Mouse (Mus musculus): ENCODE measurements around the gene Armcx4. TPM values are rescaled to one million over a fixed set of nuclear protein-coding genes. Genes with fewer than 3 reads are reported as not detected.
A peak's percentile ranks its signal among the peaks of the same experiment; 100 is the strongest.
"Not testable (repeated sequence)": the region's sequence is repeated elsewhere in the genome, so short reads cannot be mapped to it uniquely, and the experiment has no call there.

The Armcx4 gene
- polyA plus RNA-seq, 1 experiment from 2014 or later = 6.2 TPM

DNA sequence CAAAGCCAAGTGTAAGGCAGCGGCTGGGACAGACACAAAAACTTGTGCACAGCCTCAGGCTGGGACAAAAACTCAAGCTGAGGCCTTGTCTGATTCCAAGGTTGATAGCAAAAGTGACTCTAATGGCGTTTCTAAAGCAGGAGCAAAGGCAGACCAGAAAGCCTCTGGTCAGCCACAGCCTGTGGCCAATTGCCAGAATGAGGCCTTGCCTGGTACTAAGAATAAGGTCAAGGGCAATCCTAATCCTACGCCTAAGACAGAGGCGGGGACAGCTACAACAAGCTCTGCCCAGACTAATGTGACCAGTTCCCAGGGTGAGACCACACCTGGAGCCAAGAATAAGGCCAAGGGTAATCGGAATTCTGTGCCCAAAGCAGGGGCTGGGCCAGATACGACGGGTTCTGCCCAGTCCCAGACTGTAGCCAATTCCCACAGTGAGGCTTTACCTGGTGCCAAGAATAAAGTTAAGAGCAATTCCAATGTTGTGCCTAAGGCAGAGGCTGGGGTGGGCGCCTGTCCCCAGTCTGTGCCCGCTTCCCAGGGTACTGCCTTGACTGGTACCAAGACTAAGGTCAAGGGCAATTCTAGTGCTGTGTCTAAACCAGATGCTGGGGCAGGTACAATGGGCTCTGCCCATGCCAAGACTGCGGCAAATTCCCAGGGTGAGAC, 4.7 kb downstream of the Armcx4 start:
- peaks cover 71% of the 10 kb centered on the region for H3K36me3 ChIP-seq
- no peaks in the 10 kb centered on the region for H3K9me3 ChIP-seq
- H3K4me1 ChIP-seq (replicated peaks) = peaks cover 26% of the 10 kb centered on the region
- H3K9ac ChIP-seq = no peak overlapping the region
- no peak overlapping the region for H3K27ac ChIP-seq
- no peak overlapping the region for H3K4me2 ChIP-seq
- ATAC-seq (ENCODE audit: low FRiP score) = no peak
- no peaks in the 10 kb centered on the region for H3K27me3 ChIP-seq
- 89% methylated on average over 10 of the region's 10 CpGs for WGBS
- H3K4me3 ChIP-seq = no peak overlapping the region

GRCm38 (mm10) chrX:134691540-134691935, 5.2 kb downstream of the Armcx4 start:
- ATAC-seq (ENCODE audit: low FRiP score) = no peak
- Histone ChIP-seq H3K27ac (no peak overlapping the region), H3K9me3 (no peaks in the 10 kb centered on the region), H3K4me3 (no peak overlapping the region), H3K9ac (no peak overlapping the region), H3K4me2 (no peak overlapping the region), H3K36me3 (peaks cover 71% of the 10 kb centered on the region), H3K4me1 (replicated peaks) (peaks cover 26% of the 10 kb centered on the region), H3K27me3 (no peaks in the 10 kb centered on the region)
- 94% methylated on average over 2 of the region's 2 CpGs for WGBS

GRCm38 (mm10) chrX:134716863-134717262, 30.5 kb downstream of the Armcx4 start:
- Histone ChIP-seq H3K27me3 (peaks cover 12% of the 10 kb centered on the region; the same call in 1 of the 2 replicates), H3K4me1 (replicated peaks) (peaks cover 6% of the 10 kb centered on the region; the same call in 1 of the 2 replicates), H3K27ac (0 out of 2 replicates have a peak overlapping the region, but pooled peaks have one; percentile 52), H3K9ac (no peak overlapping the region), H3K9me3 (no peaks in the 10 kb centered on the region), H3K4me3 (no peak overlapping the region), H3K4me2 (no peak overlapping the region), H3K36me3 (peaks cover 13% of the 10 kb centered on the region)
- 38% methylated on average over 3 of the region's 3 CpGs for WGBS
- ATAC-seq (ENCODE audit: low FRiP score) = no peak

DNA sequence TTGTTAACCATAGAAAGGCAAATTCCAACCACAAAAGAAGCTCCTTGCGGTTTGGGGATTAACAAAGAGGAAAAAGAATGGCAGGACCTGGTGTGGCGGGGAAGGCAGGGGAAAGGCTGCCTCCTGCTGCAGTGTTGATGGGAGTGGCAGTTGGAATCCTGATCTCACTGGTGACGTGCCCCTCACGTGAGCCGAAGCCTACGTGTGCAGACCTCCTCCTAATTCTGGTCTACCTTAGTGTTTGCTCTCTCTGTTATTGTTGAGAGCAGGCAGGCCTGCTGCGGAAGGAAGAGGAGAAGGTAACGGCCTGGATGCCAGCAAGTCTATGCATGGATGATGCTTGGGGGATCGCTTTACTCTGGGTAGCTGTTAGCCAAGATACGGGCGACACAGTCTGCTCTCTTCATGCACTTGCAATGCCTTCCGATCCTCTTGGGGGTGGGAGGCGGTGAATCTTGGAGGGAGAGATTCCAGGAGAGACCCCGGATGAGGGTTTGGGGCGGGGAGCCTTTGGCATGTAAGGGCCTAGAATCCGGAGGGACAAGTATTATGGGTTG, 31.5 kb downstream of the Armcx4 start, which contains the start of gene Armcx1:
Gene Armcx1, plus strand, starts transcription at position 212 of the 557 bp plus-strand sequence.
- Histone ChIP-seq H3K27me3 (peaks cover 12% of the 10 kb centered on the region; the same call in 1 of the 2 replicates), H3K9me3 (no peaks in the 10 kb centered on the region), H3K4me1 (replicated peaks) (peaks cover 6% of the 10 kb centered on the region; the same call in 1 of the 2 replicates), H3K4me2 (peak within 1 kb of the TSS; percentile 60), H3K36me3 (peaks cover 13% of the 10 kb centered on the region), H3K9ac (peak within 1 kb of the TSS; percentile 82), H3K27ac (peak within 1 kb of the TSS; percentile 96), H3K4me3 (peak within 1 kb of the TSS; percentile 51)
- WGBS = 18% methylated on average over 16 of the region's 16 CpGs
- peak; percentile 97 for ATAC-seq (ENCODE audit: low FRiP score)

- Histone ChIP-seq H3K4me1 (replicated peaks) (peaks cover 6% of the 10 kb centered on the region; the same call in 1 of the 2 replicates), H3K27ac (peak overlapping the region; percentile 96), H3K9ac (peak overlapping the region; percentile 82), H3K4me3 (peak overlapping the region; percentile 51), H3K27me3 (peaks cover 12% of the 10 kb centered on the region; the same call in 1 of the 2 replicates), H3K36me3 (peaks cover 13% of the 10 kb centered on the region), H3K9me3 (no peaks in the 10 kb centered on the region), H3K4me2 (peak overlapping the region; percentile 60)
- ATAC-seq (ENCODE audit: low FRiP score) = peak; percentile 84
- 24% methylated on average over 14 of the region's 14 CpGs for WGBS
Observed at GRCm38 (mm10) chrX:134718524-134718923, 32.2 kb downstream of the Armcx4 start.

DNA sequence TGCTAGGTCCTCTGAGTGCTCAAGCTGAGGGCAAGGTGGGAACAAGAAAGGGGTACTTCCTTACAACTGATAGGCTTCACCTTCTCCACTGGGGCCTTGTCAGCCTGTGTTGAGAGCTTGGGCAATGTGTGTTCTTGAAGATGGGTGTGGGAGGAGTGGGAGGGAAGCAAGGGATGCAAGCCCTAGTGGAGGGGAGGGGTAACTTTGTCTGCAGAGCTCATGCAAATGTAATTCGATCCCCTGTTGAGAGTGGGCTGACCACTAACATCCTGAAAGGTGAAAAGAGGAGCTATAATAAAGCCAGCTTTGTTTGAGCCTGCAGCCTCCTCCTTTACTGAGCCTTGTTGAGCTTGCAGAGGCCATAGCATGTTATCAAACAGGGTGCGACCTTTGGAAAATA, 37.4 kb downstream of the Armcx4 start:
- not testable (repeated sequence) for H3K9ac ChIP-seq; H3K4me2 ChIP-seq; H3K9me3 ChIP-seq; H3K27me3 ChIP-seq; H3K4me3 ChIP-seq; ATAC-seq (ENCODE audit: low FRiP score); H3K4me1 ChIP-seq (replicated peaks); H3K27ac ChIP-seq
- 31% methylated on average over 2 of the region's 2 CpGs for WGBS
- peaks cover 13% of the 10 kb centered on the region for H3K36me3 ChIP-seq

- Histone ChIP-seq H3K4me1 (replicated peaks) (no peaks in the 10 kb centered on the region), H3K9ac (no peak overlapping the region), H3K9me3 (no peaks in the 10 kb centered on the region), H3K4me3 (no peak overlapping the region), H3K4me2 (no peak overlapping the region), H3K36me3 (no peaks in the 10 kb centered on the region), H3K27ac (no peak overlapping the region), H3K27me3 (peaks cover 11% of the 10 kb centered on the region; the same call in 1 of the 2 replicates)
- ATAC-seq (ENCODE audit: low FRiP score) = no peak
- 54% methylated on average over 4 of the region's 4 CpGs for WGBS
Observed at GRCm38 (mm10) chrX:134729778-134730177, 43.5 kb downstream of the Armcx4 start.

- H3K4me2 ChIP-seq = no peak overlapping the region
- WGBS = 96% methylated on average over 1 of the region's 1 CpGs
- no peak for ATAC-seq (ENCODE audit: low FRiP score)
- no peak overlapping the region for H3K9ac ChIP-seq
- H3K36me3 ChIP-seq = no peaks in the 10 kb centered on the region
- H3K27ac ChIP-seq = no peak overlapping the region
- no peaks in the 10 kb centered on the region for H3K9me3 ChIP-seq
- no peaks in the 10 kb centered on the region for H3K4me1 ChIP-seq (replicated peaks)
- H3K4me3 ChIP-seq = no peak overlapping the region
- H3K27me3 ChIP-seq = peaks cover 18% of the 10 kb centered on the region; the same call in 1 of the 2 replicates
Observed at GRCm38 (mm10) chrX:134737796-134738195, 51.5 kb downstream of the Armcx4 start.

DNA sequence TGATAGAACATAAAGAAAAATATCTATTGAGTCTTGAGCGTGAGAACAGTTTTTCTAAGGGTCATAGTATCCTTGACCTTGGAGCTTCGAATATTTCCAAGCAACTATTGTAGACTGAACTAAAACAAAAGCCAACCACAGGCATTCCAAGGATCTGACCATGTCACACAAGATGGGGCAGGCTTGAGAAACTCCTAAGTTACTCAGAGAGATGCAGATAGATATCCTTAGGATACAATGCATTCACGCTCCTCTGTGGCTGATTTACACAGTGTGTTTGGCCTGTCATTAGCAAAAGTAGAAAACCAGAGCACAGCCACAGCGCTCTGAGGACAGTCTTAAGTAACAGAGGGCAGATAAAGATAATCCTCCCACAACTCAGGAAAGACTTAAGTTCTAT, 52.8 kb downstream of the Armcx4 start:
- no peaks in the 10 kb centered on the region for H3K36me3 ChIP-seq
- H3K27ac ChIP-seq = no peak overlapping the region
- H3K9me3 ChIP-seq = no peaks in the 10 kb centered on the region
- no peak for ATAC-seq (ENCODE audit: low FRiP score)
- peaks cover 18% of the 10 kb centered on the region; the same call in 1 of the 2 replicates for H3K27me3 ChIP-seq
- H3K9ac ChIP-seq = no peak overlapping the region
- 66% methylated on average over 4 of the region's 4 CpGs for WGBS
- H3K4me1 ChIP-seq (replicated peaks) = no peaks in the 10 kb centered on the region
- no peak overlapping the region for H3K4me2 ChIP-seq
- H3K4me3 ChIP-seq = no peak overlapping the region

DNA sequence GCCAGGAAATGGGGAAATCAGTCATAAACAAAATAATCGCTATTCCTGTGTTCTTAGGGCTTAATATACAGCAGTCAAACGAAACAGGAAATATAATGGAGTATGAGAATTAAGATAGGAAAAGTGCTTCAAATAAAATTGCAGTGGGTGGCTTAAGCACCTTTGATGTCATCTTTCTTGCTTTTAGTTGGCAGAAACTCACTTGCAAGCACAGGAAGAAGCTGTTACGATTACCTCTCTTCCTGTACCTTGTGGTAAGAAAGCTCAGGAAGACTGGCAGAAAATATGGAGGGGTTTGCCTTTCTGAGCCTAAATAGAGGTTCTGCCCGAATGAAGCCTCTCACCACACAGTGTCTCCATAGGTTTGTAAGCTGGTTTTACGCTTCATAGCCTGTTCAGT, 55.5 kb downstream of the Armcx4 start:
- H3K9ac ChIP-seq = no peak overlapping the region
- no peak overlapping the region for H3K4me2 ChIP-seq
- 80% methylated on average over 5 of the region's 5 CpGs for WGBS
- H3K27ac ChIP-seq = no peak overlapping the region
- H3K27me3 ChIP-seq = peaks cover 9% of the 10 kb centered on the region; the same call in 1 of the 2 replicates
- H3K4me3 ChIP-seq = no peak overlapping the region
- no peaks in the 10 kb centered on the region for H3K9me3 ChIP-seq
- H3K4me1 ChIP-seq (replicated peaks) = no peaks in the 10 kb centered on the region
- no peak for ATAC-seq (ENCODE audit: low FRiP score)
- H3K36me3 ChIP-seq = no peaks in the 10 kb centered on the region
